Mouse (Mus musculus) right cerebral cortex, adult 18-20 months (tissue): ENCODE measurements around the gene Gm17416.

Source experiments
- DNase-seq: peaks from one replicate; pipeline ENCODE4 v3.0.0; 2022; ENCODE audit warnings: mixed read lengths

The Gm17416 gene

GRCm38 (mm10) chr2:152569038-152569437 lies at the start of gene Gm17416:
Gene Gm17416 (plus strand): TSS chr2:152569338.
- no peak for DNase-seq

GRCm38 (mm10) chr2:152539944-152540710 lies 29.0 kb upstream of the Gm17416 start, which contains the start of gene Defb29:
Gene Defb29 (minus strand): TSS chr2:152540098.
- DNase-seq = no peak

- no peak for DNase-seq
These were observed 27.2 kb upstream of the Gm17416 start for GRCm38 (mm10) chr2:152541979-152542378.

GRCm38 (mm10) chr2:152542897-152543296 lies 26.2 kb upstream of the Gm17416 start:
- no peak for DNase-seq

DNA sequence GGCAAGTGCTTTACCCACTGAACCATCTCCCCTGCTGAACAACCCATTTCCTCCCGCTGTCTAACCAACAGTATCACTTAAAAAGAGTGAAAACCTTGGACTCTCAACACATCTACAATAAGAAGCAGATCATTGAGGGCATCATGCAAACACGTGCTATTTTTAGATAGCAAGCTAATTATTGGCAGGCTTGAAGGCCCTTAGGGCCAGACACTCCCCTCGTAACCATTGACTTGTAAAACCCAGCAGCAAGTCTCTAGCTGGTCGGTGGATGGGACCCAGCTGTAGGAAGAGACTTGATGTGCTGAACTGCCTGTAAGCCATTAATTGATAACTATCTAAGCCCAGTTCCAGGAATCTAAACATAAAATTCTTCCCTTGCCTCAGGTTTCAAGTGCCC lies 25.7 kb upstream of the Gm17416 start:
- no peak for DNase-seq

- DNase-seq = peak; percentile 67
These were observed 24.4 kb upstream of the Gm17416 start for GRCm38 (mm10) chr2:152544691-152545090.

DNA sequence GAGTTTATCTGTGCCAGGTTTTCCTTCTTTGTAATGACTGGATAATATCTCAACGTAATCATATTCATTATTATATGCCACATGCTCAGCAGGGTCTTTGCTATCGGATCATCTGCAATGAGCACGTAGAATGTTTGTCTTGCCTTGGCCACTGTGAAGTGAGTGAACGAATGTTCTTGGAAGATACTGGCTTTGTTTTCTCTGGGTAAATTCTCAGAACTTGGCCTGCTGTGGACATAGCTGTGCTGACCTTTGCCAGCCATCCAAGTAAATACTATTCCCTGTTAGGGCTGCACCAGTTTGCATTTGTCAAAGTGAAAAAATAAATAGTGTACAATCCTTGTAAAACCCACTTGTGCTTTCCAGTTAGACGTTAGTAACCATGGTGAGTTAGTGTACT lies 21.0 kb upstream of the Gm17416 start:
- no peak for DNase-seq

DNA sequence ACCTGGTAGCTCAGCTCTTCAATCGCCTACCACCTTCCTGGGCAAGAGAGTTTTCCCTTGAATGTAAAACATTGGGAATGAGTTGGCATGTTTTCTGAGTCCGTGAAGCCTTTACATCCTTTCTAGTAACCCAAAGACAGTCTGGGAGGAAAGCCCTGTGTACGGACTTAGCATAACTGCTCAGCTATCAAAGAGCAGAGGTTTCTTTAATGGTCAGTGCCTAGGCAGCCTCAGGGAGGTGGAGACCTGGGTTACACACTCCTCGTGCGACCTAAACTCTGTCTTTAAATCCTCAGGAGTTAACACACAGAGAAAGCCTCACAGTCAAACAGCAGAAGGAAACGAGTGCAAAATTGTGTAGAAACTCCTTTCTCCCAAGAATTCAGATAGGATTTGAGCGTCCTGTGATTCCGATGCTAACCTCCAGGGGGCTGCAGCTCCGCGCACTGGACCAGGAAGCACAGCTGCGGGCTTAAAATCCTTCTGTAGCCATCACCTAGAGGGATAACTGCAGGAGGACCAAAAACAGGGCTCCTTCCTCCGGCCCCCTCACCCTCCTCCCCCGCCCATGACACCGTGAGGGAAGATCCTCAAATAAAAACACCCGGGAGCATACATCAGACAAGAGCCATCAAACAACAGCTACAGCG lies 15.2 kb upstream of the Gm17416 start:
- DNase-seq = peak; percentile 66

DNA sequence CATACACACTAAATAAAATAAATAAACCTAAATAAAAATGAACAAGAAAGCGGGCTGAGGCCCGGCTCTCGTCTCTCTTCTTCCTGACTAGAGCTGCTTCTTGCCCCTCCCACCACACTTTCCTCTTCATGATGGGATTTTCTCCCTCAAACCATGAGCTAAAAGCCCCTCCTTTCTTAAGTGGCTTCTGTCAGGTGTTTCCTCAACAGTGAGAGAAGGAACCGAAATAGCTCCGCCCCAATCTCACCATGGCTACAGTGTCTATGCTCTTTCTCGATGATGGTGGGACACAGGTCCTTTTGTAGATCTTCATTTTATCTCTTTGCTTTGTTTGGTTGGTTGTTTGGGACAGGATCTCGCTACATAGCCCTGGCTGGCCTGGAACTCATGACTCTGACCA lies 12.5 kb upstream of the Gm17416 start:
- DNase-seq = no peak

GRCm38 (mm10) chr2:152569881-152570280 lies 743 bp downstream of the Gm17416 start:
- DNase-seq = no peak

DNA sequence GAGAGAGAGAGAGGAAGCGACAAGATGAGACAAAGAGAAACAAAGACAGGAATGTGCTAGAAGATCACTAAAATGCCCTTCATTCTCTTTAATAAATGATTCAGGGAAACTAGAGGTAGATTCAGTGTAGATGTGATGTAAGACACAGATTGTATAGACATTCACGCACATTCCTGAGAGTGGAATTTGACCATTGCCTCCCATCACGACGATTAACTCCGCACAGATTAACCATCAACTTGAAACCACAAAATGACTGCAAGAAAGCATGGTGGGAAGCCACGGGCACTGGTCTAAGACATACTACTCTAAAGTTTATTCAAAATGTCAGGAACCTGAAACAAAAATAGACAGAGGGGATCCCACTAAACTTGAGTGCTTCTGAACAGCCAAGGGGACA lies 1.2 kb downstream of the Gm17416 start:
- no peak for DNase-seq

GRCm38 (mm10) chr2:152572114-152572794 lies 3.1 kb downstream of the Gm17416 start, which contains the start of gene Defb21:
Gene Defb21 (plus strand): TSS chr2:152572744.
- no peak for DNase-seq

- DNase-seq = no peak
These were observed 4.3 kb downstream of the Gm17416 start for GRCm38 (mm10) chr2:152573484-152573883.

DNA sequence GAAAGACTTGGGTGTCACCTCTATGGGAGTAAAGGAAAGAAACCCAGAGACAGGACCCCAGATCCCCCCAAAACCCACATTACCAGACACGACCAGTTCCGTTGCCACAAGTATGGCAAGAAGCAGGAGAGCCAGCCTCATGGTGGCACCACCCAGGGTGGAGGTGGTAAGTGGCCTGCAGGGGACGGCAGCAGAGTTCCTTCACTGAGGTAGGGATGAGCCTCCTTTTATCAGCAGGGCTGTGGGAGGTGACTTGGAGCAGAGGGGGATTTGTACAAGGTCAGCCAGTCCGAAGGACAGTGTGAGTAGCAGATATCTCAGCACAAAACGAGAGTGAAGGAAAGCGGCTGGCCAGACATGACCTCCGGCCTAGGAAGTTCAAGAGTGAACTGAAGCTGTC lies 11.0 kb downstream of the Gm17416 start, which contains the start of gene Defb19:
Gene Defb19, minus strand, starts transcription at position 206 of the 400 bp plus-strand sequence.
- DNase-seq = no peak

- no peak for DNase-seq
These were observed 11.5 kb downstream of the Gm17416 start for GRCm38 (mm10) chr2:152580612-152581011.

GRCm38 (mm10) chr2:152586926-152587560 lies 17.9 kb downstream of the Gm17416 start:
- DNase-seq = no peak

DNA sequence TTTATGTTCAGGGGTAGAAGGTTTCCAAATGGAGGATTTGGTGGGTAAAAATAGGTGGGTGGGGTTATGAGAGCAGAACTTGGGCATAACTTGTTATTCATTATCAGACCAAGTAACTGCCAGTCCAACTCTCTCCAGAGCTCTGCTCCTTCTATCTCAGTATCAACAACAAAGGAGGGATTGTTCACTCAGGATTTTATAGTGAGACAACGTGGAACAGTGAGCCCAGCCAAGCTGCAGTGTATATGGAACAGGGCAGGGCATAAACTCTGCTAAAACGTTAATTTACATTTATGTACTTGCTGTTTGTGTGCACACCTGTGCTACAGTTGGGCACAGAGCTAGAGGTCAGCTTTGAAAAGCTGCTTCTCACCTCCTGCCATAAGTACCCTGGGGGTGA lies 19.3 kb downstream of the Gm17416 start:
- DNase-seq = no peak

GRCm38 (mm10) chr2:152589021-152589420 lies 19.9 kb downstream of the Gm17416 start:
- DNase-seq = no peak

DNA sequence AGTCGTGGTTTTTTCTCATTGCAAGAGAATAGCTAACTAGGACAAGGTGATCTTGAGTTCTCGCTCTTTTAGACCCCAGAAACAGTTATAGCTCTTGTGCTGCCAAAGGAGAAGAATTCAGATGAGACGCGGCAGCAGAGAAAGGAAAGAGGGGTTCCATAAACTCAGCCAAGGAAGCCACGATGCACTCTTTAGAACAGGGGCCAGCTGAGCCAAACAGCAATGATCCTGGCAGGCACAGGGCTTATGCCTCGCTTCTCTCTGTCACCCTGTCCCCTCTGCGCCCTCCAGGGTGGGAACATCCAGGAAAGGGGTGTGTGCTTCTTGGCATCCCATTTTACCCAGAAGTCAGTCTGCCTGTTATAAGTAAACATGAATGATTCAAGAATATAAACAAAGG lies 30.2 kb downstream of the Gm17416 start, which contains the start of gene Defb45:
Gene Defb45, minus strand, starts transcription at position 101 of the 400 bp plus-strand sequence.
- DNase-seq = no peak

GRCm38 (mm10) chr2:152600076-152600475 lies 30.9 kb downstream of the Gm17416 start:
- DNase-seq = no peak

DNA sequence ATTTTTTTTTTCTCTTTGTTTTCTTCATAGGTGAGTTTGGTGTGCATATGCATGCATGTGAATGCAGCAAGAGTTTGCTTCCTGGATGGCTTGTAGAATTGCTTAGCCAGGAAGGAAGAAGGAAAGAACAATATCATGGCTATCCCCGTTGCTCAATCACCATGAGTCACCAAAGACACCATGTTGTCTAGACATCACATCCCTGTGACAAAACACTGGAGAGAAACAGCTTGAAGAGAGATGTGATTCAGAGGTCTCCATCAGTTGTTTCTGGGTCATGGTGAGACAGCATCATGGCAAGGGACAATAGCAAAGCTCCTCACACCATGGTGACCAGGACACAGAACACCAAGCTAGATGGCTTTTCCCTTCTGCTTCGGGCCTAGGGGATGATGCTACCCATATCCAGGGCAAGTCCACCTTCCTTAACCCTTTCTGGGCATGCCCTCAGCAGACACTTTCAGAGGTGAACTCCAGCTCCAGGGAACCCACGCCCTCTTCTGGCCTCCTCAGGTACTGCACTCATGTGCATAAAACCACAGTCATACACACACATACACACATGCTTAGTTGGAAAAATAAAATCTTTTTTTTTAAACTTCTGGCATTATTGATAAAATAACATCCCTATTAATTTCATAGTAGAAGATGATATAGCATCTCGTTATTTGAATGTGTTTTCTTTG lies 32.3 kb downstream of the Gm17416 start:
- no peak for DNase-seq

DNA sequence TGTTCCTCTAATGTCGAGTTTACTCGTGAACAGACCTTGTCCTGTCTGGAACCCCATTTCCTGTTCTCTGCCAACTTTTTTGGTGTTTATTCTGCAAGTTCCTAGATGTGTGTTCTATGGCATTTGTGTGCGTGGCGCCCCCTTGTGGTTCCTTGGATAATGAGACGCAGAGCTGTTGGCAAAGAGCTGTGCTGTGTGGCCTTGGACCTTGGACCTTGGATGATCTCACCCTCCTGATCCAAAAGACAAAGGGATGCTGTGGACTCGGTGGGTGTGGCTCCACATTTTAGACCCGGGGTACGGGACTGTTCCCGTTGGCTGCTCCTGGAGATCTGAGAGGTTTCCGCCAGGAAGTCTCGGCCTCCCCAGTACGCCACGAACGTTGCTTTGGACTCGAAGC lies 34.9 kb downstream of the Gm17416 start, which contains the start of gene Defb36:
Gene Defb36, plus strand, starts transcription at position 271 of the 400 bp plus-strand sequence.
- no peak for DNase-seq
